Comparison of ENCODE assay signal across 8 mouse cellular contexts in genomic region chrX:153237304-153237919, GRCm38 (mm10). TPM values are rescaled to one million over a fixed set of nuclear protein-coding genes. Genes with fewer than 3 reads are reported as not detected.
A peak's percentile ranks its signal among the peaks of the same experiment; 100 is the strongest.
DNase-seq lines count a peak whose midpoint lies in the region; ATAC-seq and TF ChIP-seq lines count a peak whose summit lies in the region.

Gene Klf8, plus strand, starts transcription at chrX:153237466.

- no peak for TF ChIP-seq CTCF in heart, adult 2 months (IDR thresholded peaks at IDR 0.05)
- no peak for TF ChIP-seq CTCF in hindbrain, postnatal 0 days (IDR thresholded peaks at IDR 0.05; ENCODE audit: low read depth)
- no peak for TF ChIP-seq CTCF in liver, adult 2 months (IDR thresholded peaks at IDR 0.05; ENCODE audit: low read depth, low read length)

- peak; percentile 72 for ATAC-seq in hindbrain, postnatal 0 days

- intact Hi-C loops in heart, adult 2 months (cut with DNase I), result no loop called here
- intact Hi-C loops in heart, postnatal 25 days (cut with DNase I), result no loop called here

- no peaks in the 10 kb centered on the region for H3K9me3 ChIP-seq in erythroblast, embryonic 14.5 days (ENCODE audit: control insufficient read depth, low read length)
- no peaks in the 10 kb centered on the region for H3K9me3 ChIP-seq in hindbrain, postnatal 0 days (ENCODE audit: low read length)

- no peak within 1 kb of the TSS for H3ac ChIP-seq in myocyte (ENCODE audit: control insufficient read depth, insufficient read length)

- H3K9ac ChIP-seq in heart, adult 2 months (ENCODE audit: low read depth, low read length), result peak within 1 kb of the TSS; percentile 50; the same call in 1 of the 2 replicates
- H3K9ac ChIP-seq in hindbrain, postnatal 0 days (replicated peaks; ENCODE audit: low read length), result peak within 1 kb of the TSS; percentile 53
- H3K9ac ChIP-seq in liver, adult 2 months (ENCODE audit: low read depth, low read length), result no peak within 1 kb of the TSS

- DNase-seq in heart, adult 2 months, result no peak
- no peak for DNase-seq in heart, postnatal 25 days (ENCODE audit: low spot score)
- DNase-seq in R1 (ENCODE audit: low read depth, low spot score), result peak; percentile 72
- peak; percentile 16 for DNase-seq in hindbrain, postnatal 0 days (ENCODE audit: low spot score)
- DNase-seq in liver, adult 2 months (ENCODE audit: extremely low read depth, low read depth, low spot score), result no peak
- DNase-seq in spleen, postnatal 14 days (ENCODE audit: low spot score in 2 of 2), result no peak

- WGBS in heart, adult 2 months, result 23% methylated on average over 17 of the region's 17 CpGs
- 36% methylated on average over 17 of the region's 17 CpGs for WGBS in hindbrain, postnatal 0 days
- 11% methylated on average over 17 of the region's 17 CpGs for WGBS in liver, adult 2 months

- no peak for TF ChIP-seq EP300 in heart, adult 2 months (IDR thresholded peaks at IDR 0.05; ENCODE audit: insufficient read depth, low read depth, low read length)

- H3K4me3 ChIP-seq in heart, adult 2 months, result peak within 1 kb of the TSS; percentile 35
- peak within 1 kb of the TSS; percentile 66 for H3K4me3 ChIP-seq in erythroblast, embryonic 14.5 days (replicated peaks)
- peak within 1 kb of the TSS; percentile 44 for H3K4me3 ChIP-seq in hindbrain, postnatal 0 days (ENCODE audit: low read length)
- H3K4me3 ChIP-seq in liver, adult 2 months (ENCODE audit: insufficient read depth, low read depth, low read length), result peak within 1 kb of the TSS; percentile 50; the same call in 1 of the 2 replicates
- peak within 1 kb of the TSS; percentile 7 for H3K4me3 ChIP-seq in myocyte

- H3K4me2 ChIP-seq in hindbrain, postnatal 0 days (ENCODE audit: low read depth, low read length), result peak within 1 kb of the TSS; percentile 59
- peak within 1 kb of the TSS; percentile 52 for H3K4me2 ChIP-seq in myocyte (ENCODE audit: low read depth)

- no peak for TF ChIP-seq POLR2A in heart, adult 2 months (IDR thresholded peaks at IDR 0.05; ENCODE audit: insufficient read depth, low read depth, low read length)
- no peak for TF ChIP-seq POLR2A in liver, adult 2 months (IDR thresholded peaks at IDR 0.05; ENCODE audit: extremely low read depth, insufficient read depth, low read length)
- TF ChIP-seq POLR2A in myocyte (IDR thresholded peaks at IDR 0.05; ENCODE audit: insufficient read length, low read depth), result no peak

- no peaks in the 10 kb centered on the region for H3K79me2 ChIP-seq in heart, adult 2 months (replicated peaks; ENCODE audit: control insufficient read depth, insufficient read depth, low read length)
- H3K79me2 ChIP-seq in liver, adult 2 months (ENCODE audit: control insufficient read depth, insufficient read depth, low read length), result no peaks in the 10 kb centered on the region
- H3K79me2 ChIP-seq in myocyte (ENCODE audit: control insufficient read depth, insufficient read depth), result no peaks in the 10 kb centered on the region

- no peaks in the 10 kb centered on the region for H3K36me3 ChIP-seq in heart, adult 2 months (ENCODE audit: control insufficient read depth, insufficient read depth, low read length)
- H3K36me3 ChIP-seq in erythroblast, embryonic 14.5 days (ENCODE audit: control insufficient read depth), result no peaks in the 10 kb centered on the region
- no peaks in the 10 kb centered on the region for H3K36me3 ChIP-seq in hindbrain, postnatal 0 days (ENCODE audit: insufficient read depth, low read length)
- no peaks in the 10 kb centered on the region for H3K36me3 ChIP-seq in liver, adult 2 months (ENCODE audit: control insufficient read depth, insufficient read depth, low read length)
- no peaks in the 10 kb centered on the region for H3K36me3 ChIP-seq in myocyte (ENCODE audit: control insufficient read depth, insufficient read depth)

- H3K4me1 ChIP-seq in heart, adult 2 months (ENCODE audit: control insufficient read depth, insufficient read depth, low read length), result no peaks in the 10 kb centered on the region
- H3K4me1 ChIP-seq in erythroblast, embryonic 14.5 days (ENCODE audit: control insufficient read depth), result peaks cover 18% of the 10 kb centered on the region
- no peaks in the 10 kb centered on the region for H3K4me1 ChIP-seq in hindbrain, postnatal 0 days (ENCODE audit: insufficient read depth, low read length)
- peaks cover 3% of the 10 kb centered on the region; the same call in 1 of the 2 replicates for H3K4me1 ChIP-seq in liver, adult 2 months (ENCODE audit: control insufficient read depth, insufficient read depth, low read length)

- H3K27ac ChIP-seq in heart, adult 2 months, result no peak within 1 kb of the TSS
- peak within 1 kb of the TSS; percentile 71 for H3K27ac ChIP-seq in hindbrain, postnatal 0 days
- H3K27ac ChIP-seq in liver, adult 2 months (replicated peaks; ENCODE audit: insufficient read depth, low read depth, low read length), result no peak within 1 kb of the TSS

- H3K27me3 ChIP-seq in heart, adult 2 months (ENCODE audit: control insufficient read depth, insufficient read depth, low read length), result no peaks in the 10 kb centered on the region
- H3K27me3 ChIP-seq in erythroblast, embryonic 14.5 days (ENCODE audit: control insufficient read depth), result peaks cover 3% of the 10 kb centered on the region
- no peaks in the 10 kb centered on the region for H3K27me3 ChIP-seq in hindbrain, postnatal 0 days (ENCODE audit: insufficient read depth, low read length)
- H3K27me3 ChIP-seq in liver, adult 2 months (ENCODE audit: control insufficient read depth, insufficient read depth, low read length), result no peaks in the 10 kb centered on the region
- H3K27me3 ChIP-seq in myocyte (ENCODE audit: control insufficient read depth, insufficient read depth, insufficient read length), result no peaks in the 10 kb centered on the region

TF ChIP-seq in myocyte, 11 proteins besides CTCF, POLR2A, EP300 and RAD21:
- no peak for TF ChIP-seq MYOD1 (IDR thresholded peaks at IDR 0.05; ENCODE audit: control insufficient read depth in 1 of 3, insufficient read length in 2 of 3, low read depth in 2 of 3)
- TF ChIP-seq SRF (IDR thresholded peaks at IDR 0.05; ENCODE audit: control insufficient read depth, insufficient read length, low read depth), result no peak
- TF ChIP-seq E2F4 (IDR thresholded peaks at IDR 0.05; ENCODE audit: insufficient read depth), result no peak
- TF ChIP-seq MAX (IDR thresholded peaks at IDR 0.05; ENCODE audit: low read depth), result no peak
- no peak for TF ChIP-seq USF1 (IDR thresholded peaks at IDR 0.05; ENCODE audit: low read depth)
TF ChIP-seq in myocyte: peak in this region for 0.

RNA-seq across cellular contexts. Expression of gene Klf8, which starts in this region (rescaled TPM):
- under 1 TPM; 0.13 to 0.20 TPM for total RNA-seq in heart, adult 2 months (2021)
- 0.21 and 0.35 TPM in 2 replicates for polyA plus RNA-seq in heart, adult 2 months (2012; rRNA removed)
- total RNA-seq in heart, postnatal 25 days (2021), result under 1 TPM; 0.22 to 0.31 TPM
- polyA plus RNA-seq in erythroblast, embryonic 14.5 days (2012), result not detected in 2 replicates
- total RNA-seq in hindbrain, postnatal 0 days (2014; rRNA removed), result 13.6 and 14.0 TPM in 2 replicates
- 3.4 and 4.4 TPM in 2 replicates for polyA plus RNA-seq in hindbrain, postnatal 0 days (2015; fragmentation: Nextera tagmentation; extraction: Ambion mirVana)
- under 0.01 TPM in 1 of 2 replicates, not detected in the other for total RNA-seq in liver, adult 2 months (2014; rRNA removed)
- not detected in 2 replicates for polyA plus RNA-seq in liver, adult 2 months (2012; rRNA removed)
- 0.12 TPM for polyA plus RNA-seq in myocyte (2012; fragmentation: generic; extraction: Trizol)

Comparison
In these comparisons a context has a peak if more than half of its experiments do, and no peak if none do; other contexts are left out.
1. RNA of gene Klf8 (total RNA-seq): 13.6 to 14.0 TPM in hindbrain, postnatal 0 days; 0.22 to 0.31 TPM in heart, postnatal 25 days, 0.13 to 0.20 TPM in heart, adult 2 months and under 0.01 TPM in liver, adult 2 months; every median in the first group is over 10 times any median in the second.
2. DNase-seq: peak in R1 (single experiment) and hindbrain, postnatal 0 days (single experiment); none in heart, adult 2 months (0 of 2), heart, postnatal 25 days (single experiment), liver, adult 2 months (single experiment) and spleen, postnatal 14 days (0 of 2).
3. H3K4me3 ChIP-seq: peak in every context shown above with its lines; median percentile 66 in erythroblast, embryonic 14.5 days; 50 in liver, adult 2 months; 44 in hindbrain, postnatal 0 days; 35 in heart, adult 2 months; 7 in myocyte.